Comparison of ENCODE assay signal across 8 mouse cellular contexts in the genomic region with DNA sequence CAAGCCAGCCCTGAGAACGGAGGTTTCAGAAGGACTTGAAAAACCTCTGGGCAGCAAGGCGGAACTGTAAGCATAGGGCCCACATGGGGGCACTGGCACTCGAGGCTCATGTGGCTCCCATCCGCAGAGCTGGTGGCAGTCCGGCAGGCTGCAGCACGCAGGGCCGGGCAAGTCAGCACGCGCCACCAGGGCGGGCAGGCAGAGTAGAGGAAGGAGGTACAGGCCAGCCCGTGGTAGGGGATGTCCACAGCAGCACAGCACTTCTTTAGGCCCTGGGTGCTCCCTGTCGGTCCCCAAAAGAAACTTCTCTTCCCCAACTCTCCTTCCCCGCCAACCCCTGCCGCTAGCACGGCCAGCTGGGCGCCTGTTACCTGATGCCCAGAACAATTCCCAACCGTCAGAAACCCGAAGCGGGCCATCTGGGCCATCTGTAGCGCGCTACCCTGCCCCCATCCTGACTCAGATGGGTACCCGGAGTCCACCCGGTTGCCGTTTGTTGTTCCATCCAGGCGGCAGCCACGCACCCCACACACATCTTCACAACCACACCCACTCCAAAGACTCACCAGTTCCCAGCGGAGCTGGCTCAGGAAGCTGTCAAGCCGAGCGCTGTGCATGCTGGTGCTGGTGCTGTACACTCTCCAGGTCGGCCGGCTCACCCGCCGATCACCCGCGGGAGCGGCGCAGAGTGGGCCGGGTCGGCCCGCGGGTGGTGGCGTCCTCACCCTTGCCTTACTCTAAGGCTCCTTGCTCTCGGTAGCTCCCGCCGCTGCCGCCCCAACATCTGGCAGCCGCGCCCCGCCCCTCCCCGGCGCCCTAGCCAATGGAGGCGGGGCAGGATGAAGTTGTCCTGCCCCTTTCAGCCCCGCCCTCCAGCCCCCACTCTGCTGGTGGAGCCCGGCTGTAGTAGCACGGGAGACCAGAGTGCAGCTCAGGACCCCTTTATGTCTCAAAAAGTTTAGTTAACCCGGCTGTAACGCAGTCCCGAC. TPM values are rescaled to one million over a fixed set of nuclear protein-coding genes. Genes with fewer than 3 reads are reported as not detected.
DNase-seq lines count a peak whose midpoint lies in the region; ATAC-seq and TF ChIP-seq lines count a peak whose summit lies in the region.

A gene (minus strand): TSS at position 749 of the 989 bp plus-strand sequence.

- no peak for TF ChIP-seq CTCF in Patski (IDR thresholded peaks at IDR 0.05)

- in situ Hi-C loops in Patski (cut with MboI; ENCODE audit: low pct_unique_long_range_greater_than_20kb), result no loop called here

- H3K4me3 ChIP-seq in hindbrain, embryonic 11.5 days (ENCODE audit: low read depth, low read length), result peak within 1 kb of the TSS; percentile 64

- H3K27ac ChIP-seq in hindbrain, embryonic 11.5 days (ENCODE audit: low read depth, low read length), result peak within 1 kb of the TSS; percentile 62

- H3K4me1 ChIP-seq in hindbrain, embryonic 11.5 days (replicated peaks; ENCODE audit: control insufficient read depth, insufficient read depth, low read length), result peaks cover 2% of the 10 kb centered on the region; the same call in 1 of the 2 replicates

- CTCF ChIA-PET in Patski (lab: Charles Lee), result interaction anchor here (1.2 kb wide), 1 partner anchor 10 kb away, joined by 3 read pairs; a partner anchor contains a TSS

- WGBS in hindbrain, embryonic 11.5 days, result under 1% methylated on average over 47 of the region's 58 CpGs

- peak within 1 kb of the TSS; percentile 60 for H3K9ac ChIP-seq in hindbrain, embryonic 11.5 days (ENCODE audit: low read depth, low read length)

- peak; percentile 78 for ATAC-seq in Patski
- ATAC-seq in hindbrain, embryonic 11.5 days (ENCODE audit: low FRiP score), result peak; percentile 78

- no peak for DNase-seq in Patski (ENCODE audit: low read depth, low spot score)
- peak; percentile 74 to 81 for DNase-seq in cerebellum, postnatal 10 days
- peak; percentile 73 to 76 for DNase-seq in frontal cortex, postnatal 10 days (ENCODE audit: low spot score in 2 of 2)
- DNase-seq in hindbrain, embryonic 11.5 days (ENCODE audit: low spot score), result peak; percentile 90
- peak; percentile 56 to 70 for DNase-seq in layer of hippocampus, postnatal 25 days (ENCODE audit: extremely low spot score in 1 of 2, low spot score in 1 of 2)
- DNase-seq in lung, postnatal 25 days (ENCODE audit: low spot score), result peak; percentile 89
- peak; percentile 82 for DNase-seq in retina, embryonic 14.5 days (ENCODE audit: low spot score)
- DNase-seq in thymus, postnatal 36 days, result peak; percentile 93 to 95

- POLR2A ChIA-PET in Patski (lab: Charles Lee), result interaction anchor here (1.2 kb wide), 1 partner anchor 9 kb away, joined by 3 read pairs; no protein-coding TSS in a partner anchor

- H3K4me2 ChIP-seq in hindbrain, embryonic 11.5 days (replicated peaks; ENCODE audit: low read depth, low read length), result peak within 1 kb of the TSS; percentile 89

- H3K36me3 ChIP-seq in hindbrain, embryonic 11.5 days (ENCODE audit: control insufficient read depth, insufficient read depth, low read length), result no peaks in the 10 kb centered on the region

- no peaks in the 10 kb centered on the region for H3K27me3 ChIP-seq in Patski
- H3K27me3 ChIP-seq in hindbrain, embryonic 11.5 days (ENCODE audit: control insufficient read depth, insufficient read depth, low read length), result peaks cover 7% of the 10 kb centered on the region

- H3K9me3 ChIP-seq in hindbrain, embryonic 11.5 days (ENCODE audit: control insufficient read depth, low read length), result no peaks in the 10 kb centered on the region

RNA-seq across cellular contexts. Expression of the gene that starts here (rescaled TPM):
- 0.24 TPM for polyA plus RNA-seq in Patski (2021)
- 56.4 and 61.9 TPM in 2 replicates for polyA plus RNA-seq in hindbrain, embryonic 11.5 days (2014; fragmentation: Nextera tagmentation; extraction: Ambion mirVana)
- total RNA-seq in layer of hippocampus, postnatal 25 days (2021), result 10 to 100 TPM; 12.0 to 13.6 TPM

Comparison
In these comparisons a context has a peak if more than half of its experiments do, and no peak if none do; other contexts are left out.
1. RNA of the gene that starts here (polyA plus RNA-seq): 56.4 to 61.9 TPM in hindbrain, embryonic 11.5 days; 0.24 TPM in Patski (single experiment); every median in the first group is over 10 times any median in the second.
2. Peak in ATAC-seq in Patski; RNA of the gene not detected or under 1 TPM.